Mouse (Mus musculus): ENCODE measurements around the gene Lrrc61. TPM values are rescaled to one million over a fixed set of nuclear protein-coding genes. Genes with fewer than 3 reads are reported as not detected.

Gene Lrrc61
- total RNA-seq, 2 experiments from 2014 or later: 16.7 to 26.6 TPM

Other genes starting within 250 kb of the Lrrc61 start
- 10 to 100 TPM; 17.7 to 21.5 TPM for gene Krba1, start 159.2 kb upstream of the Lrrc61 start, total RNA-seq (2021)
- 10 to 100 TPM; 10.8 to 15.4 TPM for gene Zfp467, start 109.0 kb upstream of the Lrrc61 start, total RNA-seq (2021)
- gene Sspo, start 106.6 kb upstream of the Lrrc61 start, total RNA-seq (2021): under 1 TPM; 0.41 to 0.53 TPM
- gene Atp6v0e2, start 17.2 kb upstream of the Lrrc61 start, total RNA-seq (2021): 10 to 100 TPM; 18.7 to 20.9 TPM
- gene Rarres2, start 18.0 kb downstream of the Lrrc61 start, total RNA-seq (2021): 100 to 1,000 TPM in 1 of 2 experiments, 10 to 100 TPM in 1; 70.4 to 101 TPM
- not detected for gene Gm45021, start 34.8 kb downstream of the Lrrc61 start, total RNA-seq (2021)
- gene Repin1, start 39.1 kb downstream of the Lrrc61 start, total RNA-seq (2021): 10 to 100 TPM; 27.3 to 33.7 TPM
- 1 to 10 TPM in 1 of 2 experiments, not detected in 1; 3.7 TPM for gene Gm44965, start 39.1 kb downstream of the Lrrc61 start, total RNA-seq (2021)
- gene Zfp775, start 47.3 kb downstream of the Lrrc61 start, total RNA-seq (2021): 10 to 100 TPM; 10.4 to 10.7 TPM
- under 1 TPM; 0.33 to 0.38 TPM for gene AI854703, start 72.0 kb downstream of the Lrrc61 start, total RNA-seq (2021)
- 1 to 10 TPM; 6.7 to 6.8 TPM for gene Gimap8, start 92.4 kb downstream of the Lrrc61 start, total RNA-seq (2021)
- gene Gimap9, start 121.3 kb downstream of the Lrrc61 start, total RNA-seq (2021): 1 to 10 TPM; 4.8 to 5.2 TPM
- gene Gimap4, start 129.8 kb downstream of the Lrrc61 start, total RNA-seq (2021): 10 to 100 TPM; 23.6 to 30.4 TPM
- 10 to 100 TPM; 40.5 to 46.0 TPM for gene Gimap6, start 153.4 kb downstream of the Lrrc61 start, total RNA-seq (2021)
- gene Gm28053, start 163.8 kb downstream of the Lrrc61 start, total RNA-seq (2021): 1 to 10 TPM; 3.1 to 4.7 TPM
- gene Gimap7, start 163.8 kb downstream of the Lrrc61 start, total RNA-seq (2021): under 1 TPM in 1 of 2 experiments, not detected in 1; 0.22 TPM
- gene Gimap1, start 184.3 kb downstream of the Lrrc61 start, total RNA-seq (2021): 10 to 100 TPM in 1 of 2 experiments, 1 to 10 TPM in 1; 8.1 to 11.8 TPM
- gene Gimap5, start 191.4 kb downstream of the Lrrc61 start, total RNA-seq (2021): 1 to 10 TPM; 6.0 to 6.6 TPM
- gene Gimap3, start 216.1 kb downstream of the Lrrc61 start, total RNA-seq (2021): under 1 TPM; 0.51 to 0.53 TPM

Data from heart, postnatal 36 days (tissue).